Mouse (Mus musculus) frontal cortex, postnatal 14 days (tissue): ENCODE data around the gene Maco1.

Experiments used
- DNase-seq, 2 experiments: peaks; one replicate each; pipeline ENCODE4 v3.0.0; 2022; ENCODE audit warnings: low spot score in 2 of 2

The Maco1 gene

GRCm38 (mm10) chr4:134774126-134774525 lies 79.0 kb downstream of the Maco1 start:
- DNase-seq, result no peak

GRCm38 (mm10) chr4:134772805-134773674 lies 80.1 kb downstream of the Maco1 start:
- no peak for DNase-seq

- DNase-seq, result no peak
These were observed 83.3 kb downstream of the Maco1 start for GRCm38 (mm10) chr4:134769891-134770290.

- no peak for DNase-seq
These were observed 83.9 kb downstream of the Maco1 start for GRCm38 (mm10) chr4:134769081-134769811.

DNA sequence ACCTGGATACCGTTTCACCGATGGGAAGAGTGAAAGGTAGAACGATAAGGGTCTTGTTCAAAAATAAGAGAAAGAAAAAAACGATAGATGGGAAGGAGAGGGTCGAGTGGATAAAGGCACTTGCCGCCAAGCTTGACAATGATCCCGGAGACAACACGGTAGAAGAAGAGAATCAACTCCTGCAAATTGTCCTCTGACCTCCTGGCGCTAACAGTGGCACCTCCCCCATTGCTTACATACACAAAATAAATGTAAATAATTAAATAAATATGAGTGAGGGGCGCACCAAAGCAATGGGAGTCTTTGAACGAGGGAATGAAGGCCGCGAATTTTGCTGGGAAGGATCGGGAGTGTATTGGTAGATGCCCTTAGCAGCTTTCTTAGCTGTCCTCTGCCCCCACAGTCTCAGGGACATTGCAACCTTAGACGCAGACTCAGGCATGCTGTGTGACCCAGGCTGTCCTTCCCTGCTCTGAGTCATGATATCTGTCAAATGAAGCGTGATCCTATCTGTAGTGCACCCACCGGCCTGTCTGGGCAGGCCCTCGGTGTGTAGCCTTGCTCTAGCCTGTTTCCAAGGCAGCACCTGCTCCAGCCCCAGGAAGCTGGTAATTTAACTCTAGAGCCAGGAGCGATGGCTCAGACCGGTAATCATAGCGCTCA lies 84.8 kb downstream of the Maco1 start:
- no peak for DNase-seq

DNA sequence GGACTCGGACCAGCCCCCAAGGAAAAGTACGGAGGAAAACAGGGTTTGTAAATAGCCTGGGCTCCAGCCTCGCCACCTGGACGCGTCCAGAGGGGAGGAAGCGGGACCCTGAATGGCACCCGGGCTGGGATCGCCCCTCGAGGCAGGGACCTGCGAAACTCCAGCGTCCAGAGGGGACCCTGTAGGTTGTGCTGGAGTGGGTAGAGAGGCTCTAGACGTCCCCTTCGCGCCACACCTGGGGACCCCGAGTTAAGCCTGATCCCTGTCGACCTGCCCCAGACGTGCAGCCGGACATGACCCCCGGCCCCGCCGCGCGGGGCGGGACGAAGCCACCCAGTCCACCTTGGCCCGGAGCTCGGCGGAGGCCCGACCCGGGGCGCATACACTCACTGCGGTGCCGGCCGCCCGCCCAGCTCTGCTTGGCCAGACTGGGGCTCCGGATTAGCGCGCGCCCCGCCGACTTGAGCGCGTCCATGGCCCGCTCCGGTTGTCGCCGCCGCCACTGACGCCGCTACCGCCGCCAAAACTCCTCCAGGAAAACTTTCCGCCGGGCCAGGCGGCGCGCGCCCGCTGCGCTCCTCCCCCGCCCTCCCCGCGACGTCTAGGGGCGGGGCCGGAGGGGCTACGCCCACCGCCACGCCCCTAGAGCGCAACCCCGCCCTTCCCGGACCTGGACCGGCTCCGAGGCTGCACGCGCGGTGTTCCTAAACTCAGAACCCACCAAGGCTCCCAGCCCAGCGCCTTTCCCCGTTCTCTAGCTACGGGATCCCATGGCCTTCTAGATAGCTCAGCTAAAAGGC lies 85.5 kb downstream of the Maco1 start, which contains the start of gene Ldlrap1:
Gene Ldlrap1, minus strand, starts transcription at position 599 of the 800 bp plus-strand sequence.
- DNase-seq, result no peak

DNA sequence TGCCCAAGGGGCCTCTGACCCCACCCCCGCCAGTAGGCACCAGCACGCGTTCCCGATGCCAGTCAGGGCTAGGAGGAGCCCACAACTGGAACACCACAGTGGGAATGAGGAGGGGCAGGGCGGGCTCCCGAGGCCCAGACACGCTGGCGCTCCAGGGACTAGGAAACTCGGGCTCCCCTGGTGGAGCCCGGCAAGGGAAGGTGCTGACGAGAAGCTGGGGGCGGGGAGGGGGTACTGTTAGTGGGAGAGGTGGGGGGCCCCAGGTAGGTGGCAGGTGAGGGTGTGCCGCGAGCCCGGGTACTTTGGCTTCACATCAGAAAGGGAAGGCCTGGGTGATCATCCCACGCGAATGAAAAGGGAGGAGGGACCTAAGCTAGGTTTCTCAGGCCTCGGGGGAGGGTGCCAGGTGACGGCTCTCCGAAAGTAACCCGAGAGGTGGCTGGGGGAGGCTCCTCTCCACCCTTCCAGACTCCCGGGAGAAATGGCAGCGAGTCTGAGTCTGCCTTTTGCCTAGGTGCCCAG lies 86.2 kb downstream of the Maco1 start:
- no peak for DNase-seq

- no peak for DNase-seq
These were observed 86.9 kb downstream of the Maco1 start for GRCm38 (mm10) chr4:134766277-134766676.

- no peak for DNase-seq
These were observed 88.8 kb downstream of the Maco1 start for GRCm38 (mm10) chr4:134764333-134764732.

DNA sequence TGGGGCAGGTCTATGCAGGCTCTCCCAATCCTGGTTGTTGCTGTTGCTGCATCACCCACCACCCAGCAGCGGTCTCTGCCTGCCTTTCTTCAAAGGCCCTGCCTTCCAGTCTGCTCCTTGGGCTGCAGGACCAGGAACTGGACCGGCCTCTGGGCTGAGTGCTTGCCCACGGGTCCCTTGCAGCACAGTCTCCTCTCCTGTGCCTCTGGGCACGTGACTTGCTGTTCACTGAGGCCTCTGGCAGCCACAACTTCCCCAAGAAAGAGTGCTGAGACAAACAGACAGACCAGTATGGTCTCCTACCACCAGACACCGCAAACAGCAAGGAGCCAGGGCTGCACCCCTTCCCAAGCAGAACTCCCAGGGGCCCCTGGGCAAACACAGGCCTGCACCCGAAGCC lies 90.8 kb downstream of the Maco1 start:
- DNase-seq, result no peak

- no peak for DNase-seq
These were observed 92.3 kb downstream of the Maco1 start for GRCm38 (mm10) chr4:134760793-134761201.

DNA sequence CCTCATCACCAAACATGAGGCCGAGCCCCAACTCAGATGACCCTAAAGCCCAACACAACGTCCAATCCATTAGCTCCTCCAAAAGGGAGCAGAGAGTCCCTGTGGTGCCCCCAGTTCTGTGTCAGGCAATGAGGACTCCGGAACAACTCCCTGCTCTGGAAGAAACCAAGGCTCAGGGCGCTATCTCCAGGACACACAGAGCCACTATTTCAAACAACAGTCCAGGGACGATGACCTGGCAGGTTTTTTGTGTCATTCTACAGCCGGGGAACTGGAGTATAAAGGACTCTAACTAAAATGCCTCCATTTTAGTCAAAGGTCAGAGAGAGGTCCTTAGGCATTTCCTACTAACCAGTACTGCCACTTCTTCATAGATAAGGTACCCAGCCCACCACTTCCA lies 92.9 kb downstream of the Maco1 start:
- no peak for DNase-seq

GRCm38 (mm10) chr4:134759564-134759963 lies 93.6 kb downstream of the Maco1 start:
- no peak for DNase-seq

GRCm38 (mm10) chr4:134758922-134759321 lies 94.2 kb downstream of the Maco1 start:
- DNase-seq, result no peak

DNA sequence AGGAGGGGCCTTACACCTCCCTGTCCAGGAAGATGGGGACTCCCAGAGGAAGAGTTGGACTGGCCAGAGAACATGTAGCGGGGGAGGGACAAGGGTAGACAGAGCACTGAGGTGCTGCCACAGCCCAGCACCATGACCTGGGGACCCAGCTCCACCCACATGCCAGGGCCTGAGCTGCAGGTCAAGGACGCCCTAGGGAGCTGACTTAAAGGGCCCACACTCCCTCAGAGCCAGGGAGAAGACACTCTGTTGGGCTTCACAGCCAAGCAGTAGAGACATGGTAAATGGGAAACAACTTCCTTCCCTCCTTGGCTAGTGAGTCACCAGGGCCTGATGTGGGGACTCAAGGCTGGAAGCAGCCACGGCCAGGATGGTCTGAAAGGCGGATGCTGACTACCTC lies 94.8 kb downstream of the Maco1 start:
- DNase-seq, result no peak

GRCm38 (mm10) chr4:134756953-134757352 lies 96.2 kb downstream of the Maco1 start:
- DNase-seq, result no peak

DNA sequence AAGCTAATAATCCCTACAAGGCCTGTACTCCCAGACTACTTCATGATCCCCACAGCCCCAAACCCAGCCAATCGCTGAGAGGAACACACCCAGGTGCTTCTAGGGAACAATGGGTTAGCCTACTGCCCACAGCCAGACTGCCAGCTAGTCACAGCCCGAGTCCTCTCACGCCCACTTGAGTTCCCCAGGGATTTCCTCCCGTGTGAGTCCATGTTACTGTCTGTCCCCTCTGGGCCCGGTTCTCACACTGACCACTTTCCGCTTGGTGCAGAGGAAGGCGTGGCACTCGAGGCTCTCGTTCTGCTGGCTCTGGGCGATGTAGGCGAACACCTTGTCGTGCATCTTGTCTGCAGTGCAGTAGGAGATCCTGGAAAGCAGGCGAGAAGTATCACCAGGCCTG lies 98.2 kb downstream of the Maco1 start:
- no peak for DNase-seq

GRCm38 (mm10) chr4:134754371-134754770 lies 98.8 kb downstream of the Maco1 start:
- DNase-seq, result no peak

GRCm38 (mm10) chr4:134753516-134754261 lies 99.5 kb downstream of the Maco1 start:
- no peak for DNase-seq

GRCm38 (mm10) chr4:134752911-134753426 lies 100.2 kb downstream of the Maco1 start:
- DNase-seq, result no peak
